Mouse (Mus musculus): ENCODE measurements around the gene Med18.

The Med18 gene

GRCm38 (mm10) chr4:132463430-132464254, at the start of gene Med18:
Med18 (minus strand) TSS chr4:132463921.
- peak; percentile 96 to 97 for DNase-seq (ENCODE audit: low spot score in 2 of 2)

GRCm38 (mm10) chr4:132512080-132512479, 48.4 kb upstream of the Med18 start:
- no peak for DNase-seq (ENCODE audit: low spot score in 2 of 2)

- peak; percentile 98 for DNase-seq (ENCODE audit: low spot score in 2 of 2)
Measured at GRCm38 (mm10) chr4:132510352-132510798, 46.7 kb upstream of the Med18 start, which contains the start of gene Sesn2. Sesn2 (minus strand) TSS chr4:132510501.

GRCm38 (mm10) chr4:132509621-132510296, 46.0 kb upstream of the Med18 start:
- peak; percentile 85 to 90 for DNase-seq (ENCODE audit: low spot score in 2 of 2)

- no peak for DNase-seq (ENCODE audit: low spot score in 2 of 2)
Measured at GRCm38 (mm10) chr4:132507210-132507609, 43.5 kb upstream of the Med18 start.

- DNase-seq (ENCODE audit: low spot score in 2 of 2), result no peak
Measured at GRCm38 (mm10) chr4:132506250-132506649, 42.5 kb upstream of the Med18 start.

- no peak for DNase-seq (ENCODE audit: low spot score in 2 of 2)
Measured at GRCm38 (mm10) chr4:132505800-132506199, 42.1 kb upstream of the Med18 start.

- DNase-seq (ENCODE audit: low spot score in 2 of 2), result no peak
Measured at GRCm38 (mm10) chr4:132505034-132505738, 41.5 kb upstream of the Med18 start.

GRCm38 (mm10) chr4:132503344-132503743, 39.6 kb upstream of the Med18 start:
- DNase-seq (ENCODE audit: low spot score in 2 of 2), result no peak

- DNase-seq (ENCODE audit: low spot score in 2 of 2), result no peak
Measured at GRCm38 (mm10) chr4:132501639-132502038, 37.9 kb upstream of the Med18 start.

- peak in 1 of 2 experiments; percentile 47 for DNase-seq (ENCODE audit: low spot score in 2 of 2)
Measured at GRCm38 (mm10) chr4:132494271-132494918, 30.7 kb upstream of the Med18 start.

GRCm38 (mm10) chr4:132492178-132493060, 28.7 kb upstream of the Med18 start:
- no peak for DNase-seq (ENCODE audit: low spot score in 2 of 2)

GRCm38 (mm10) chr4:132491748-132492147, 28.0 kb upstream of the Med18 start:
- no peak for DNase-seq (ENCODE audit: low spot score in 2 of 2)

GRCm38 (mm10) chr4:132491057-132491456, 27.3 kb upstream of the Med18 start:
- no peak for DNase-seq (ENCODE audit: low spot score in 2 of 2)

- DNase-seq (ENCODE audit: low spot score in 2 of 2), result no peak
Measured at GRCm38 (mm10) chr4:132490273-132491010, 26.7 kb upstream of the Med18 start.

- no peak for DNase-seq (ENCODE audit: low spot score in 2 of 2)
Measured at GRCm38 (mm10) chr4:132488976-132489375, 25.3 kb upstream of the Med18 start.

GRCm38 (mm10) chr4:132488521-132488920, 24.8 kb upstream of the Med18 start:
- no peak for DNase-seq (ENCODE audit: low spot score in 2 of 2)

- no peak for DNase-seq (ENCODE audit: low spot score in 2 of 2)
Measured at GRCm38 (mm10) chr4:132484820-132485219, 21.1 kb upstream of the Med18 start.

- DNase-seq (ENCODE audit: low spot score in 2 of 2), result no peak
Measured at GRCm38 (mm10) chr4:132484231-132484630, 20.5 kb upstream of the Med18 start.

All from right cerebral cortex, postnatal 10 days (tissue).